Mouse (Mus musculus) activated CD4-positive, CD25-positive, alpha-beta regulatory T cell (primary cell): ENCODE data around the gene Igf2. TPM values are rescaled to one million over a fixed set of nuclear protein-coding genes. Genes with fewer than 3 reads are reported as not detected.

ENCODE experiments used
- polyA plus RNA-seq, 2 experiments: library from polyadenylated mRNA; unstranded; fragments of 100-300 nt; shearing (Covaris generic); gene quantifications; one replicate each; pipeline ENCODE4 v1.2.1; 2017

Igf2 gene
- polyA plus RNA-seq: not detected

GRCm38 (mm10) chr7:142666659-142667058, at the start of gene Igf2:
Igf2 (minus strand) TSS chr7:142666816.

GRCm38 (mm10) chr7:142669751-142670625, 3.4 kb upstream of the Igf2 start, which contains the start of gene Gm49394:
Gm49394 (minus strand) TSS chr7:142669942.

Other genes starting within 250 kb of the Igf2 start
- gene Syt8, start 232.0 kb downstream of the Igf2 start, polyA plus RNA-seq: under 1 TPM in 1 of 2 experiments, not detected in 1; 0.68 TPM
- gene Tnni2, start 225.0 kb downstream of the Igf2 start, polyA plus RNA-seq: under 1 TPM in 1 of 2 experiments, not detected in 1; 0.51 TPM
- 1,000 to 10,000 TPM; 1,045 to 1,500 TPM for gene Lsp1, start 206.0 kb downstream of the Igf2 start, polyA plus RNA-seq
- 1 to 10 TPM; 2.6 to 3.5 TPM for gene Tnnt3, start 168.0 kb downstream of the Igf2 start, polyA plus RNA-seq
- 1 to 10 TPM; 4.7 to 8.8 TPM for gene Mrpl23, start 134.1 kb downstream of the Igf2 start, polyA plus RNA-seq
- gene Gm49394, start 3.1 kb upstream of the Igf2 start, polyA plus RNA-seq: not detected
- gene Ins2, start 76.6 kb upstream of the Igf2 start, polyA plus RNA-seq: under 1 TPM in 1 of 2 experiments, not detected in 1; 0.86 TPM